In the genomic region with DNA sequence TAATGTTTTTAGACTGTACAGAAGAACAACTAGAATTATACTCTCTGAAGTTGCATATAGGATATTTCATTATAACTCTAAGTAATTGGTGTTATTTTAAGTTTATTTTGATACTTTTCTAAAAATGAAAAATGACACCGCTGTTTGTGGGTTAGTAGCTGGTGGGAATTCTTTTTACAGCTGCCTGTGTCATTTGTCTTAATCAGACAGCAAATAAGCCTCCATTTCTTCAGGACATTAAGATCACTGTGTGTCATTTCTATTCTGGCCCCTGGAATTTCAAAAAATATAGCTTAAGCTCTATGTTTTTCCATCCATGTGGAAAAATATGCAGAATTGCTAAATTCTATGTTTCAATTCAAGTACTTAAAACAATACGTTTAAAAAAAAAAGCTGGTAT, we compare ENCODE assay signal across 23 mouse cellular contexts. TPM values are rescaled to one million over a fixed set of nuclear protein-coding genes. Genes with fewer than 3 reads are reported as not detected.
A peak's percentile ranks its signal among the peaks of the same experiment; 100 is the strongest.
DNase-seq lines count a peak whose midpoint lies in the region; ATAC-seq and TF ChIP-seq lines count a peak whose summit lies in the region.
"Had no signal": no experiment of that assay in that cellular context is flagged by ENCODE, and none has a peak within 500 bp of the region (broad histone marks: within the 10 kb centered on the region; RNA-seq: fewer than 3 reads in every experiment).

No protein-coding gene starts in this region.

- H3K79me2 ChIP-seq in C2C12 (ENCODE audit: control insufficient read depth, insufficient read depth) = no peaks in the 10 kb centered on the region
- no peaks in the 10 kb centered on the region for H3K79me2 ChIP-seq in myocyte (ENCODE audit: control insufficient read depth, insufficient read depth)

- no peaks in the 10 kb centered on the region for H3K27me3 ChIP-seq in C2C12 (ENCODE audit: control insufficient read depth, insufficient read depth, insufficient read length)
- no peaks in the 10 kb centered on the region for H3K27me3 ChIP-seq in myocyte (ENCODE audit: control insufficient read depth, insufficient read depth, insufficient read length)
- H3K27me3 ChIP-seq in forebrain, postnatal 0 days (ENCODE audit: insufficient read depth, low read length) = no peaks in the 10 kb centered on the region
- H3K27me3 ChIP-seq: CH12.LX, Patski had no signal

- H3K27ac ChIP-seq in forebrain, postnatal 0 days (ENCODE audit: low read depth, low read length) = no peak overlapping the region

- 88% methylated on average over 2 of the region's 2 CpGs for WGBS in forebrain, postnatal 0 days

- TF ChIP-seq POLR2A in myocyte (IDR thresholded peaks at IDR 0.05; ENCODE audit: insufficient read length, low read depth) = no peak

- H3K9me3 ChIP-seq in forebrain, postnatal 0 days (ENCODE audit: low read length) = no peaks in the 10 kb centered on the region
- H3K9me3 ChIP-seq: G1E had no signal

- no peak overlapping the region for H3K9ac ChIP-seq in forebrain, postnatal 0 days

- H3K36me3 ChIP-seq in C2C12 (ENCODE audit: control insufficient read depth, insufficient read depth) (no peaks in the 10 kb centered on the region), myocyte (ENCODE audit: control insufficient read depth, insufficient read depth) (no peaks in the 10 kb centered on the region)
- H3K36me3 ChIP-seq in forebrain, postnatal 0 days (ENCODE audit: insufficient read depth) = no peaks in the 10 kb centered on the region
- H3K36me3 ChIP-seq: G1E had no signal

- ATAC-seq in forebrain, postnatal 0 days = no peak
- ATAC-seq: activated CD4-positive, CD25-positive, alpha-beta regulatory T cell, adult 4 months; CD4-positive, CD25-positive, alpha-beta regulatory T cell, adult 4 months; Patski had no signal

- H3K4me2 ChIP-seq in myocyte (ENCODE audit: low read depth) = peak overlapping the region; percentile 53
- no peak overlapping the region for H3K4me2 ChIP-seq in forebrain, postnatal 0 days (ENCODE audit: low read depth)

- TF ChIP-seq CTCF in C2C12 (IDR thresholded peaks at IDR 0.05; ENCODE audit: control insufficient read depth, insufficient read depth, insufficient read length) = no peak
- no peak for TF ChIP-seq CTCF in forebrain, postnatal 0 days (IDR thresholded peaks at IDR 0.05; ENCODE audit: low read depth)

- H3K4me3 ChIP-seq in C2C12 (ENCODE audit: insufficient read depth, poor library complexity, severe bottlenecking) = no peak overlapping the region
- no peak overlapping the region for H3K4me3 ChIP-seq in myocyte
- no peak overlapping the region for H3K4me3 ChIP-seq in forebrain, postnatal 0 days (ENCODE audit: low read depth, low read length)

- no peaks in the 10 kb centered on the region for H3K79me3 ChIP-seq in C2C12 (ENCODE audit: low read depth)

- H3K4me1 ChIP-seq in forebrain, postnatal 0 days (ENCODE audit: insufficient read depth) = no peaks in the 10 kb centered on the region

- H3ac ChIP-seq in C2C12 (ENCODE audit: control insufficient read depth, insufficient read length, low read depth) (no peak overlapping the region), myocyte (ENCODE audit: control insufficient read depth, insufficient read length) (no peak overlapping the region)

- DNase-seq in mesoderm, embryonic 11.5 days (ENCODE audit: low read depth, low spot score) = peak; percentile 16
- DNase-seq in left cerebral cortex, adult 9 months (ENCODE audit: low spot score in 2 of 2) = no peak
- no peak for DNase-seq in thymus, postnatal 36 days
- DNase-seq in forebrain, postnatal 0 days = no peak
- DNase-seq: adrenal gland, adult 2 months; adrenal gland, adult 8-10 months; adrenal gland, postnatal 10 days; adrenal gland, postnatal 14 days; adrenal gland, postnatal 25 days; adrenal gland, postnatal 36 days; B cell, adult 2 months; cerebellum, adult 11 months; cerebellum, adult 11-12 months; cerebellum, adult 18-20 months; cerebellum, adult 2 months had no signal

TF ChIP-seq in C2C12, 6 proteins besides CTCF, POLR2A, EP300 and RAD21:
- peak; percentile 73 for TF ChIP-seq MYOD1 (IDR thresholded peaks at IDR 0.05; ENCODE audit: control insufficient read depth, insufficient read length, low read depth)
- no peak for TF ChIP-seq MAX (IDR thresholded peaks at IDR 0.05)
TF ChIP-seq in C2C12: peak in this region for 1.

TF ChIP-seq in myocyte, 11 proteins besides CTCF, POLR2A, EP300 and RAD21:
- TF ChIP-seq USF1 (IDR thresholded peaks at IDR 0.05; ENCODE audit: low read depth) = no peak
- TF ChIP-seq SRF (IDR thresholded peaks at IDR 0.05; ENCODE audit: control insufficient read depth, insufficient read length, low read depth) = no peak
- TF ChIP-seq MAX (IDR thresholded peaks at IDR 0.05; ENCODE audit: low read depth) = no peak
- no peak for TF ChIP-seq REST (IDR thresholded peaks at IDR 0.05; ENCODE audit: insufficient read depth, insufficient read length)
- TF ChIP-seq TCF12 (IDR thresholded peaks at IDR 0.05; ENCODE audit: insufficient read depth, poor library complexity, severe bottlenecking) = peak; percentile 5
- peak; percentile 44 to 82 (median 49) for TF ChIP-seq MYOD1 (IDR thresholded peaks at IDR 0.05; ENCODE audit: control insufficient read depth in 1 of 3, insufficient read length in 2 of 3, low read depth in 2 of 3)
- no peak for TF ChIP-seq TCF3 (IDR thresholded peaks at IDR 0.05; ENCODE audit: insufficient read length, low read depth)
- TF ChIP-seq E2F4 (IDR thresholded peaks at IDR 0.05; ENCODE audit: insufficient read depth) = no peak
- TF ChIP-seq MYOG (IDR thresholded peaks at IDR 0.05; ENCODE audit: control insufficient read depth in 1 of 3, insufficient read depth in 1 of 3, insufficient read length in 2 of 3, low read depth in 2 of 3) = no peak
- TF ChIP-seq POLR2AphosphoS2 (IDR thresholded peaks at IDR 0.05; ENCODE audit: insufficient read length, low read depth) = no peak

RNA-seq across cellular contexts. Expression of gene Vcan, which starts 59.6 kb away (rescaled TPM):
- polyA plus RNA-seq in C2C12 (2012; fragmentation: generic; extraction: Trizol) (19.6 TPM), myocyte (2012; fragmentation: generic; extraction: Trizol) (23.9 TPM)
- total RNA-seq in forebrain, postnatal 0 days (2014; rRNA removed) = 64.9 and 70.9 TPM in 2 replicates
- 18.9 and 25.0 TPM in 2 replicates for polyA plus RNA-seq in forebrain, postnatal 0 days (2015; fragmentation: Nextera tagmentation; extraction: Ambion mirVana)
- total RNA-seq: MEL had no signal
- polyA plus RNA-seq: G1E had no signal
